Comparison of ENCODE assay signal across 9 mouse cellular contexts in genomic region chr2:72981075-72981420, GRCm38 (mm10). TPM values are rescaled to one million over a fixed set of nuclear protein-coding genes. Genes with fewer than 3 reads are reported as not detected.
DNase-seq lines count a peak whose midpoint lies in the region; ATAC-seq and TF ChIP-seq lines count a peak whose summit lies in the region.
"Had no signal": no experiment of that assay in that cellular context is flagged by ENCODE, and none has a peak within 500 bp of the region (broad histone marks: within the 10 kb centered on the region; RNA-seq: fewer than 3 reads in every experiment).

No protein-coding gene starts in this region.

- no peaks in the 10 kb centered on the region for H3K36me3 ChIP-seq in heart, embryonic 12.5 days
- H3K36me3 ChIP-seq in E14TG2a.4 (ENCODE audit: insufficient read depth, low read length) = peaks cover 12% of the 10 kb centered on the region
- H3K36me3 ChIP-seq in forebrain, embryonic 16.5 days (ENCODE audit: control insufficient read depth, insufficient read depth) = no peaks in the 10 kb centered on the region
- H3K36me3 ChIP-seq in liver, postnatal 0 days (replicated peaks; ENCODE audit: insufficient read depth, low read length) = 0 out of 2 replicates have a peak, but pooled peaks cover 2% of the 10 kb centered on the region

- TF ChIP-seq CTCF in E14TG2a.4 (conservative IDR thresholded peaks at IDR 0.05; ENCODE audit: low read length) = no peak
- no peak for TF ChIP-seq CTCF in liver, postnatal 0 days (IDR thresholded peaks at IDR 0.05; ENCODE audit: low read depth)

- H3K27me3 ChIP-seq in heart, embryonic 12.5 days (replicated peaks) = no peaks in the 10 kb centered on the region
- no peaks in the 10 kb centered on the region for H3K27me3 ChIP-seq in E14TG2a.4 (ENCODE audit: insufficient read depth, low read length)
- H3K27me3 ChIP-seq in forebrain, embryonic 16.5 days (replicated peaks; ENCODE audit: control insufficient read depth, insufficient read depth, low read length) = no peaks in the 10 kb centered on the region
- H3K27me3 ChIP-seq in liver, postnatal 0 days (ENCODE audit: insufficient read depth, low read length) = no peaks in the 10 kb centered on the region

- H3K4me3 ChIP-seq in heart, embryonic 12.5 days = peak overlapping the region; percentile 79
- H3K4me3 ChIP-seq in E14TG2a.4 (replicated peaks; ENCODE audit: low read length) = peak overlapping the region; percentile 99
- H3K4me3 ChIP-seq in forebrain, embryonic 16.5 days (replicated peaks; ENCODE audit: low read length) = peak overlapping the region; percentile 99
- H3K4me3 ChIP-seq in liver, postnatal 0 days (ENCODE audit: low read depth, low read length) = peak overlapping the region; percentile 98

- ATAC-seq in heart, embryonic 12.5 days (ENCODE audit: insufficient number of reproducible peaks, low FRiP score) = no peak
- no peak for ATAC-seq in forebrain, embryonic 16.5 days
- no peak for ATAC-seq in liver, postnatal 0 days

- peaks cover 7% of the 10 kb centered on the region for H3K4me1 ChIP-seq in heart, embryonic 12.5 days (replicated peaks)
- H3K4me1 ChIP-seq in E14TG2a.4 (replicated peaks; ENCODE audit: low read depth, low read length) = peaks cover 64% of the 10 kb centered on the region
- peaks cover 19% of the 10 kb centered on the region for H3K4me1 ChIP-seq in forebrain, embryonic 16.5 days (replicated peaks; ENCODE audit: control insufficient read depth, insufficient read depth, low read length)
- H3K4me1 ChIP-seq in liver, postnatal 0 days (ENCODE audit: insufficient read depth) = peaks cover 22% of the 10 kb centered on the region

- H3K9me3 ChIP-seq in heart, embryonic 12.5 days (replicated peaks) = no peaks in the 10 kb centered on the region
- no peaks in the 10 kb centered on the region for H3K9me3 ChIP-seq in E14TG2a.4 (ENCODE audit: low read length)
- no peaks in the 10 kb centered on the region for H3K9me3 ChIP-seq in forebrain, embryonic 16.5 days (ENCODE audit: control insufficient read depth, low read length)
- no peaks in the 10 kb centered on the region for H3K9me3 ChIP-seq in liver, postnatal 0 days (ENCODE audit: low read length)

- H3K9ac ChIP-seq in heart, embryonic 12.5 days = peak overlapping the region; percentile 100
- H3K9ac ChIP-seq in forebrain, embryonic 16.5 days (replicated peaks; ENCODE audit: low read depth, low read length) = peak overlapping the region; percentile 100
- H3K9ac ChIP-seq in liver, postnatal 0 days (replicated peaks) = peak overlapping the region; percentile 100

- no peak; the same call in 1 of the 2 replicates for TF ChIP-seq EP300 in liver, postnatal 0 days (IDR thresholded peaks at IDR 0.05; ENCODE audit: low read depth)

- no peak for DNase-seq in heart, adult 18-20 months
- no peak for DNase-seq in liver, postnatal 0 days
- DNase-seq in ovary, postnatal 10 days (ENCODE audit: low spot score) = no peak
- no peak for DNase-seq in layer of hippocampus, postnatal 36 days
- DNase-seq in adrenal gland, postnatal 36 days = no peak

- H3K27ac ChIP-seq in heart, embryonic 12.5 days (ENCODE audit: poor library complexity, severe bottlenecking) = peak overlapping the region; percentile 100
- H3K27ac ChIP-seq in forebrain, embryonic 16.5 days (ENCODE audit: low read length) = peak overlapping the region; percentile 100
- H3K27ac ChIP-seq in liver, postnatal 0 days (ENCODE audit: low read depth) = peak overlapping the region; percentile 100

- peak overlapping the region; percentile 71 for H3K4me2 ChIP-seq in heart, embryonic 12.5 days
- peak overlapping the region; percentile 76 for H3K4me2 ChIP-seq in forebrain, embryonic 16.5 days (ENCODE audit: low read length)
- H3K4me2 ChIP-seq in liver, postnatal 0 days (ENCODE audit: low read depth, low read length) = peak overlapping the region; percentile 70

- 16% methylated on average over 3 of the region's 3 CpGs for WGBS in heart, embryonic 12.5 days
- whole genome bisulfite sequencing in forebrain, embryonic 16.5 days = 7% methylated on average over 3 of the region's 3 CpGs
- WGBS in liver, postnatal 0 days (ENCODE audit: insufficient replicate concordance) = 10% methylated on average over 3 of the region's 3 CpGs

RNA-seq across cellular contexts. Expression of gene Sp3, which starts 0.8 kb away (rescaled TPM):
- 43.8 and 44.6 TPM in 2 replicates for polyA plus RNA-seq in heart, embryonic 12.5 days (2016; fragmentation: Nextera tagmentation; extraction: Ambion mirVana)
- total RNA-seq in heart, adult 18-20 months (2021) = 10 to 100 TPM; 27.9 to 32.9 TPM
- 51.6 and 59.7 TPM in 2 replicates for polyA plus RNA-seq in forebrain, embryonic 16.5 days (2015; fragmentation: Nextera tagmentation; extraction: Ambion mirVana)
- 20.5 and 21.8 TPM in 2 replicates for polyA plus RNA-seq in liver, postnatal 0 days (2015; fragmentation: Nextera tagmentation; extraction: Ambion mirVana)
- 10 to 100 TPM; 63.5 to 73.7 TPM for total RNA-seq in layer of hippocampus, postnatal 36 days (2021)
- 10 to 100 TPM; 54.0 to 62.2 TPM for total RNA-seq in adrenal gland, postnatal 36 days (2021)

RNA-seq across cellular contexts. Expression of gene Gm11084, which starts 5.5 kb away (rescaled TPM):
- not detected in 2 replicates for polyA plus RNA-seq in heart, embryonic 12.5 days (2016; fragmentation: Nextera tagmentation; extraction: Ambion mirVana)
- total RNA-seq in heart, adult 18-20 months (2021) = not detected
- not detected in 2 replicates for polyA plus RNA-seq in forebrain, embryonic 16.5 days (2015; fragmentation: Nextera tagmentation; extraction: Ambion mirVana)
- not detected in 2 replicates for polyA plus RNA-seq in liver, postnatal 0 days (2015; fragmentation: Nextera tagmentation; extraction: Ambion mirVana)
- not detected for total RNA-seq in layer of hippocampus, postnatal 36 days (2021)
- total RNA-seq in adrenal gland, postnatal 36 days (2021) = not detected
- total RNA-seq: megakaryocyte progenitor cell, adult 5-6 weeks had no signal
